Mouse (Mus musculus): ENCODE results near the gene Zup1.
"Not testable (repeated sequence)": the region's sequence is repeated elsewhere in the genome, so short reads cannot be mapped to it uniquely, and the experiment has no call there.

- TF ChIP-seq CTCF (IDR thresholded peaks at IDR 0.05; ENCODE audit: low read depth); EP300 (optimal IDR thresholded peaks at IDR 0.05): not testable (repeated sequence)
These were observed 49.5 kb downstream of the Zup1 start for GRCm38 (mm10) chr10:33901520-33901919.

All from stomach, postnatal 0 days (tissue).